Mouse (Mus musculus) thymus, postnatal 14 days (tissue): ENCODE measurements around the gene Lamc2.
A peak's percentile ranks its signal among the peaks of the same experiment; 100 is the strongest.
"Not testable (repeated sequence)": the region's sequence is repeated elsewhere in the genome, so short reads cannot be mapped to it uniquely, and the experiment has no call there.

Source experiments
- DNase-seq: peaks from one replicate; pipeline ENCODE4 v3.0.0; 2021

Gene Lamc2

DNA sequence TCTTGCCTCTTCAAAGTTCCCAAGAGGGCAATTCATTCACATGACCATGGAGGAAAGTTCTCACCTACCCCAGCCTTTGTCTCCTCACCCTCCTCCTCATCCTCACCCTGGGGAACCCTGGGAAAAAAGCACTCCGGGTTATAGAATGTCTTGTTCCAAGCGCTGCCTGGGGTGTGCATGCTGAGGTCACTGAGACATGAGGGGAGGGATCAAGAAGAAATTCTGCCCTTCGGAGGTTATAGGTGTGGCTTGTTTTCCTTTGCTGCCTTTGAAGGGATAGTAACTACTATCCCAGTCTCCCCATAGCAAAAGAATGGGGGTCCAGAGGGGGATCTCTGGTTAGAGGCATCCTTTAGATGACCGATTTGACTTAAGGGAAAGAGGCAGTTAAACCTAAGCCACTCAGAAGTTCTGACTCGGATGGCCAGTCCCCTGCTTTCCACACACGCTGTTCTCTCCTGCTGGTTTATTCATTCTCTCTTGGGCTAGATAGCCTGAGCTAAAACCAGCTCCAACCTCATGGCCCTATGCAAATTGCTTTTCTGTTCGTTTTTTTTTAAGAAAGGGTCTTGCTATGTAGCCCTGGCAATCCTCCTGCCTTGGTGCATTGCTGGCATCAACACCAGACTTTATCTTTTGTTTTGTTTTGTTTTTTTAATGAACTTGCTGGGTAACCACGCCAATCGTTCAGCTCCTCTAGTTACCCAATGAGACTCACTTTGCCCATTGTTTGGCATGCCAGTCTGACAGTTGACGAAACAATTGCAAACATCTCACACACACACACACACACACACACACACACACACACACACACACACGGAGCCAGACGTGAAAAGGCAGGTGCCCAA, 91.8 kb downstream of the Lamc2 start:
- no peak for DNase-seq

- no peak for DNase-seq
These were observed 92.7 kb downstream of the Lamc2 start for GRCm38 (mm10) chr1:153093581-153093980.

GRCm38 (mm10) chr1:153093172-153093571, 93.1 kb downstream of the Lamc2 start:
- no peak for DNase-seq

- peak; percentile 51 for DNase-seq
These were observed 93.8 kb downstream of the Lamc2 start for GRCm38 (mm10) chr1:153092237-153092975.

DNA sequence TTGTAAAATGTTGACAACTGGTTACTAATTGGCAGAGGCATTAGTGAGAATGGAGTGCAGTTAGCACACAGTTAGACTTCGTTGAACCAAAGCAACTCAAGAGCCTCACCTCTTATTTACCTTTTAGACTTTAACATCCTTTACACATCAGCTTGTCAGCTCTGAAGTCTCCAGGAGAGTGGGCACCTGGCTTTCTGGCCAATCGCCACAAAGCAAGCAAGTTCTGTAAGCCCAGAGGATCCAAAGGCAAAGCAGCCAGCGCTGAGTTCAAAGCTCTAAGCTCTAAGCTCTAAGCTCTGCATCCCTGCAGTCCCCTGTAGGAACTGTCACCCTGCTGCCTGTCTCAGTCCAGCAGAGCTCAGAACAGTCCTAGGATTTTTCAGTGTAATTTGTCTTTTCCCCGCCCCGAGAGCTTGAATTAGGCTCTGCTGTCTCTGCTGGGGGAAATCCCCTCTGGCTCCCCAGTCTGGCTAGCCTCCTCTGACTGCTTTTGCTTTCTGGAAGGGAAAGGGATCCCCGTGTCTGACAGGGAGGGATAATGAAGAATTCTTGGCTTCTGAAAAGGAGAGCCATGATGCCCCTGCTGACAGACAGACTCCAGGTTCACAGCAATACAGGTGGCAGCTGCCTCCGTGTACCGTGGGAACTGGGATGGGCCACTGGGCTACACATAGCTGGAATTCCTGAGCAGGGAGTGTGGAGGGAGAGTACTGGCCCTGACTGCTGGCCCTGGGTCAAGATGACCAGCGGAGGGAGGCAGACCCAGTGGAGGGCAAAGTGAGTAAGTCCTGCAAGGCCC, 94.6 kb downstream of the Lamc2 start:
- DNase-seq, result no peak

DNA sequence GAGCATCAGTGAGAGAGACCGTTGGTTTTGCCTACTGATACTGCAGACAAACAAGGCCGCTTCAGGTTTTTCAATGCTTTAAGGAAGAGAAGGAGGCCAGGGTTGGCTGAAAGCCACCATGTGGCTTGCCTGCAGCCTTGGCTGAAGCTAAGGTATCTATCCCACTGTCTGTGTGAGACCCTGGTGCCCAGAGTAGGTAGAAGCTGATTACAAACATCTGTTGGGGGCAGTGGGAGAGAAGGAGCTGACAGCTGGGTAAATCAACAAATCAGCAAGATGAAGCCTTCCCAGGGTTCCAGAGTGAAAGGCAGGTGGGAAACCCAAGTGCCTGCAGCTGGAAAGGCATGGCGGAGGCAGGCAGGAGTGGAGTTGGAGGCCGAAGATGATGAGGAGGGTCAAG, 95.4 kb downstream of the Lamc2 start:
- no peak for DNase-seq

- peak; percentile 40 for DNase-seq
These were observed 96.2 kb downstream of the Lamc2 start for GRCm38 (mm10) chr1:153090081-153090480.

- DNase-seq, result no peak
These were observed 98.5 kb downstream of the Lamc2 start for GRCm38 (mm10) chr1:153087771-153088170.

GRCm38 (mm10) chr1:153085198-153085597, 101.0 kb downstream of the Lamc2 start:
- no peak for DNase-seq

- DNase-seq, result no peak
These were observed 102.1 kb downstream of the Lamc2 start for GRCm38 (mm10) chr1:153084191-153084590.

- DNase-seq, result not testable (repeated sequence)
These were observed 103.0 kb downstream of the Lamc2 start for GRCm38 (mm10) chr1:153083233-153083632.

- no peak for DNase-seq
These were observed 110.3 kb downstream of the Lamc2 start for GRCm38 (mm10) chr1:153075955-153076354.

DNA sequence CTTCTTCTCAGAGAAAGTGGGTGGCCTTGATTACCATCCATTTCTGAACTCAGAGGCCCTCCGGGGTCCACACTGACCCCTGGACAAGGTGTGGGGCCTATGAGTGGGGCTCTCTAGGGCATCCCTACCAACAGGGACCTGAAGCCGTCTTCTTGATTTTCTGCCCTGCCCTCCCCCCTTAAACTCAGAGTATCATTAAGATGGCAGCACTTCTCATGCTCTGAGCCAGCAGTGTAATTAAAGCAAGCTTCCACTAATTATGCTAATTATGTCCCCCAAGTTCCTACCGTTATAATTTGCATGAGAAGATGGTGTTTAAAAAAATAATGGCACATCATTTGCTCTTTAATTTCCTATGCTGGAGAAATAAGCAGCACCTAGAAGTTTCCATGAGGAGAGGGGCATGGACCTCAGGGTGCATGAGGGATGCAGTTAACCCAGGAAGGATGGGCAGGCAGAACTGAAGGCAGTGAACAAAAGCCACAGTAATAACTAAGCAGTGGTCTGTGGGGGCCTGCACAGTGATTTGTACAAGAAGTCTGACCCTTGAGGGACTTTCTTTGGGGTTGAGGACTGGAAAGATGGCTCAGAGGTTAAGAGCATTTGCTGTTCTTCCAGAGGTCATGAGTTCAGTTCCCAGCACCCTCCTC, 111.0 kb downstream of the Lamc2 start:
- DNase-seq, result no peak

- no peak for DNase-seq
These were observed 112.8 kb downstream of the Lamc2 start for GRCm38 (mm10) chr1:153073441-153073840.
